Mouse (Mus musculus) monocyte, adult 5-6 weeks (primary cell): ENCODE measurements around the gene Triobp. TPM values are rescaled to one million over a fixed set of nuclear protein-coding genes. Genes with fewer than 3 reads are reported as not detected.
"Not testable (repeated sequence)": the region's sequence is repeated elsewhere in the genome, so short reads cannot be mapped to it uniquely, and the experiment has no call there.

Experiments used
- ATAC-seq: fragments of 153-309, 156-312 bp; replicated peaks from 2 replicates; pipeline ENCODE4 v1.8.0; 2017; ENCODE audit warnings: mild to moderate bottlenecking; ENCODE audit not compliant: low TSS enrichment, insufficient number of reproducible peaks, severe bottlenecking, poor library complexity, low FRiP score
- total RNA-seq: library from RNA; stranded (forward); fragments of 200-1000, 200-491, 200-594 nt; gene quantifications from 3 replicates; pipeline ENCODE4 v1.2.3, GENCODE M21; 2017

Triobp gene
- total RNA-seq, 1 experiment from 2014 or later: 21.8 TPM

DNA sequence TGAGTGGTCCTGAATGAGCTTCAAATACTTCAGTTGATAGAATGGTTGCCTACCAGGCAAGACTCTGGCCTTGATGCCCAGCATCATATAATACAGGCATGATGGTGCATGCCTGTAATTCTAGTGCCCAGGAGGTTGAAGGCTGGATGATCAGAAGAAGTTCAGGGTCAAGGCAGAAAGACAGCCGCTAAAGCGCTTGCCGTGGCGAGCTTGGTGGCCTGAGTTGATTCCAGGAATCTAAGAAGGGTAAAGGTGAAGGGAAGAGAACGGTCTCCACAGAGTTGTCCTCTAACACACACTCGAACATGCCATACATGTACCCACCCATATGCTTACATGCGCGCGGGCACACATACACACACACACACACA, 42.6 kb downstream of the Triobp start:
- no peak for ATAC-seq

DNA sequence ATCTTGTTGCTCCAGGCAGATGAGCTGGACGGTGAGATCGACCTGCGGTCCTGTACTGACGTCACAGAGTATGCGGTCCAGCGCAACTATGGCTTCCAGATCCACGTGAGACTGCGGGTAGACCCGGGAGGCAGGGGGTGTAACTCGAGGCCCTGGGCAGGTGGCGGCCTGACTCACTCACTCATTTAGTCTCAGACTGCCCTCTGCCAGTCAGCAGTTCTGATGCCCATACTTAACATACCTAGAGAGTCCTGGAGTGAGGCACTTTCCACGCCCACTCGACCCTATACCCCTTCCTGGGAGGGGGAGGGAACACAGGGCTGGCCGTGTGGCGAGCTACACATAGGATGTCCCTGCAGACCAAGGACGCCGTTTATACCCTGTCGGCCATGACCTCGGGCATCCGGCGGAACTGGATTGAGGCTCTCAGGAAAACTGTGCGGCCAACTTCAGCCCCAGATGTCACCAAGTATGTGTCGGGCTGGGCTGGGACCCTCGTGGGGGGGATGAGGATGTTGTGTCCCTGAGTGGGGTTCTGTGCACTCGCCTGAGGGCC, 43.5 kb downstream of the Triobp start:
- no peak for ATAC-seq

DNA sequence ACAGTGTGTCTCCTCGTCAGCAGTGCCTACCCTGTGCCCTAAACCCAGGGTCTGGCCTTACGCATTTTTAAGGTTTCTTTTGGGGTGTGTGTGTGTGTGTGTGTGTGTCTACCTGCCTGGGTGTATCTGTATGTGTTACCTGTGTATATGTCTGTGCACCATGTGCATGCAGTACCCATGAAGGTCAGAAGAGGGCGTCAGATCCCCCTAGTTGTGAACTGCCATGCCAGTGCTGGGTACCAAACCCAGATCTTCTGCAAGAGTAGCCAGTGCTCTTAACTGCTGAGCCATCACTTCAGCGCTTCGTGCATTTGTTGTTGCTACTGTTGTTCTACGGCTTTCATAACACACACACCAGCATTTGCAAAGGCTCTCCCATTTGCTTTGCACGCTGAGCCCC, 44.7 kb downstream of the Triobp start:
- ATAC-seq: no peak

DNA sequence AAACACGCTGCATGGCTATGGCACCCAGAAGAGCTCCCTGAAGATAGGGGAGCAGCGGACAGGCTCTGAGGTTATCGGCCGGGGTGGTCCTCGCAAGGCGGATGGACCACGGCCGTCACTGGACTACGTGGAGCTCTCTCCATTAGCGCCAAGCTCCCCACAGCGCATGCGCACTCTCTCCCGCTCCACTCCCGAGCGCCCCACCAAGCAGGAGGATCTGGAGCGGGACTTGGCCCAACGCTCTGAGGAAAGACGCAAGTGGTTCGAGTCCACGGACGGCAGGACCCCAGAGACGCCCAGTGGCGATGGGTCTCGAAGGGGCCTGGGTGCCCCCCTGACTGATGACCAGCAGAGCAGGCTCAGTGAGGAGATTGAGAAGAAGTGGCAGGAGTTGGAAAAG, 45.4 kb downstream of the Triobp start:
- ATAC-seq: no peak

DNA sequence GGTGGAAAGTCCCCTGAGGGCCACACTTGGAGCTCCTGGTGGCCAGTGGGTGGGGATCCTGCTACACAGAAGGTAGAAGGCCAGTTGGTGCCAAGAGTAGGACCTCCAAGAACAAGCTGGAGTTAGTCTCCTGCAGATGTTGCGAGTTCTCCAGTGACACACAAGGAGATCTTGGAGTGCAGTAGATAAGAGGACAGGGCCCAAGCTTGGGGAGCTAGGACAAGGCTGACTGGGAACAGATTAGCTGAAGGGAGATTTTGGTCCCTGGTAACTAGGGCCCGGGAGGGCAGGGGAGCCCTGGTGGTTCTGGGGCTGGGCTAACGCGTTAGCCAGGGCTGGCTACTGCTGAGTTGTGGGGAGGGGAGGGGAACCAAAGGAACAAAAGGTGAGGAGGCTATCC, 48.4 kb downstream of the Triobp start:
- ATAC-seq: no peak

DNA sequence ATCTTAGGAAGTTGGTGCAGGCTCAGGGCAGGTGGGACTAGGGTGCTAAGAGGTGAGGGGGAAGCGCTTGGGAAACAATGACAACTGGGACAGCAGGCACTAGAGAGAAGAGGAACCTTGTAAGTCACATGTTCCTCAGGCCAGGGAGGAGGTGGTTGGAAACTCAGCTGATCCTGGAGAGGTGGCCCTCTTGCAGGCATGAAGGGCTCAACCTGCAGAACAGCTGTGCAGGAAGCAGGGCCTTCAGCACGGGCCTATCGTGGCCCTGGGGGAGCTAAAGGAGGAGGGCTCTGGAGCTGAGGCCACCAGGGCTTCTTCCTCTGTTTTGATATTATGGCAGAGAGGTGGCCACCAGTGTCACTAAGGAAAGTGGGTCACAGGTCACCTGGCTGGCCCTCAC, 49.1 kb downstream of the Triobp start:
- ATAC-seq: no peak

DNA sequence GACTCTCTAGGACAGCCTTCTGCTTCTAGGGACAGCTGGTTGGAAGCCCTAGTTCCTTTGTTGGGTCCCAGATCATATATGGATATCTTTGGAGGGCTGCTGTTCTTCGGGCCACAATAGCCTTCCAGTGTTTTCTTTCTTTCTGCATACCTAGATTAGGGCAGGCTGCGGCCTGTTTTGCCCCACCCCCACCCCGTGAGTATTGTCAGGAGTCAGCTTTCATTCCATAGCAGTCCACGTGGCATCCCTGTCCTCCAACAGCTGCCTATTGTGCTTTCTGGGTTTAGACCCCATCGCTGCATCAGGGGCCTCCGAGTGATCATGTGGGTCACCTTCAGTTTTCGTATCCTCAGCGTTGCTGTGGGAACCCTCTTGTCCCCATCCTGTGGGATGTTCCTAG, 50.8 kb downstream of the Triobp start:
- no peak for ATAC-seq

DNA sequence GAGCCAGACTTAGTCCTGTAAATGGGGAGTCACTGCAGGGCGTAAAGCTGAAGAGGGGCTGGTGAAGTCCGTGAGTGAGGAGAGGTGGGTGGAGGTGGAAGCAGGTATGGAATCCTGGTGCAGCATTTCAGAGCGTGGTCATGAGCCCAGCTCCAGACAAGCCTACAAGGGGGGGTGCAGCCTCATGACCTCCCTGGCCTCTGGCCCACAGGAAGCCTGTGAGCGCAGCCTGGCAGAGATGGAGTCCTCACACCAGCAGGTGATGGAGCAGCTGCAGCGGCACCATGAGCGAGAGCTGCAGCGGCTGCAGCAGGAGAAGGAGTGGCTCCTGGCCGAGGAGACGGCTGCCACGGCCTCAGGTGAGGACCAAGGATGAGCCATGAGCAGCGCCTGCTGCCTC, 52.1 kb downstream of the Triobp start:
- no peak for ATAC-seq

DNA sequence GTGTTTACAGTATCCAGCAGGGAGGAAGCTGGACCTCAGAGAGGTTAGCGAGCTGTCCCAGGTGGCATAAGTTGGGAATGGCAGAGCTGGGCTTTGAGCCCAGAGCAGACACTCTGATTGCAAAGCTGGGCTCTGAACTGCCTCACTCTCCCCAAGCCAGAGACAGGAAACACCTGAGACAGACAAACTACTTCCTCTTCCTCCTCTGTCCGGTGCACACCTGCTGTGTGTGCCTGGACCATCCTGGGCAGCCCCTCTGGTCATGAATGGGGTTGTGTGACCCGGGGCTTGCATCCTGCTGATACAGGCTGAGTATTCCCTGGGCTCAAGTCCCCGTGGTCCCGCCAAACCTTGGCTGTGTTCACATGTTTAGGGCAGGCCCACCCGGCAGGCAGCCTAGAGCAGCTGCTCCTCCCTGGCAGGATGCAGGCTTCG, 52.9 kb downstream of the Triobp start:
- ATAC-seq: no peak

DNA sequence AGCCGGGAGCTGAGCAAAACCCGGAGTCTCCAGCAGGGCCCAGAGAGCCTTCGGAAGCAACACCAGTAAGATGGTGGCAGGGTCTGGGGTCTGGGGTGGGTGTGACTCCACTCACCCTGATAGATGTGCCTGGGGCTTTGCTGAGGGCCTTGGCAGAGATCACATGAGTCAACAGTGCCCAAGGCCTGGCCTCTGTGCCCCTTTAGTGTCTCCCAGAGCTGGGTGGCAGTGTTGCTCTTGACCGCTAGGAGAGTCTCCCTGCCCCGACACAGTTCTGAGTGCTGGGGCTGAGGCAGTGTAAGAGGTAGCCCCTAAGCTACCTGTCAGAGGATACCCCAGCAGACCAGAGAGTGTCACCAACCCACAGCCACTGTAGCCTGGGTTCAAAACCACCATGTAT, 54.0 kb downstream of the Triobp start:
- no peak for ATAC-seq

DNA sequence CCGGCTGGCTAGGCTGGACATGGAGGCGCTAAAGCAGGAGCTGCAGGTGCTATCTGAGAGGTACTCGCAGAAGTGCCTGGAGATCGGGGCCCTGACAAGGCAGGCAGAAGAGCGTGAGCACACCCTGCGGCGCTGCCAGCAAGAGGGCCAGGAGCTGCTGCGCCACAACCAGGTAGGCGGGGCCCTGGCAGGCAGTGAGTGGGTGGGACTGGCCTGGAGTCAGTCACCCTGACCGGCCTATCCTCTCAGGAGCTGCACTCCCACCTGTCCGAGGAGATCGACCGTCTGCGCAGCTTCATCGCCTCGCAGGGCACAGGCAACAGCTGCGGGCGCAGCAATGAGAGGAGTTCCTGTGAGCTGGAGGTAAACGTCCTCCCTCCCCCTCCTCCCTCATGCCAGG, 54.5 kb downstream of the Triobp start:
- no peak for ATAC-seq

DNA sequence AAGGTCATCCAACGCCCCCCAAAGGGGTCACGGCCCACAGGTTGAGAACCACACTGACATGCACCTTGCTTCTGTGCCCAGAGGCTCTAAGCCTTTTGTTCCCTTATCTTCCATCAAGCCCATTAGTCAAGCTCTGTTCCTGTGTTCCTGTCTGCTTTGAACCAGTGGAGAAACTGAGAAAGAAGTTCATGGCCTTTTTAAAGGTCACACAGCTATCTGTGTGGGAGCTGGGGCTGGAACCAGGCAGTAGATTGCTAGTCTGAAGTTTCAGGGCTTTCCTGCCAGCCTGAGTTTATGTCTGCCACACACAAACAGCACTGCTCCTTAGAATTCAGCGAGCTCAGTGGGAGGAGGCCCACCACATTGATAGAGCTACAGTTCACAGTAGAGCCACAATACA, 55.6 kb downstream of the Triobp start:
- ATAC-seq: no peak

DNA sequence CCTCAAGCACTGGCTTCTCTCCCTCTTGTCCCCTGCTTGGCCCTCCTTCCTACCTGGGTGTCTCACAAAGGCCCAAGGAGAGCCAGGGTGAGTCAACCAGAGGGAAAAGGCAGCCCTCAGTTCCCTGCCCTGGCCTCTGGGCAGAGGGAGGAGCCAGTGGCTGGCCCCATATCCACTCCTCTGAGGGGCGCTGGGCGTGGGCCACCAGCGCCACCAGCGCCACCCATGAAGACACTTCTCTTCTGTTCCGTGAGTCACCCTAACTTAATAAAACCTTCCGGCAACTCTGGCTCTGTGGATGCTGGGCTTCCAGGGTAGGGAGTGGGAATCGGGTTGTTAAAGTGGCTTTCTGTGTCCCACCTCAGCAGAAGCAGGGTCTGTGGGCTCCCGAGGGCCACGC, 58.1 kb downstream of the Triobp start:
- ATAC-seq: no peak

DNA sequence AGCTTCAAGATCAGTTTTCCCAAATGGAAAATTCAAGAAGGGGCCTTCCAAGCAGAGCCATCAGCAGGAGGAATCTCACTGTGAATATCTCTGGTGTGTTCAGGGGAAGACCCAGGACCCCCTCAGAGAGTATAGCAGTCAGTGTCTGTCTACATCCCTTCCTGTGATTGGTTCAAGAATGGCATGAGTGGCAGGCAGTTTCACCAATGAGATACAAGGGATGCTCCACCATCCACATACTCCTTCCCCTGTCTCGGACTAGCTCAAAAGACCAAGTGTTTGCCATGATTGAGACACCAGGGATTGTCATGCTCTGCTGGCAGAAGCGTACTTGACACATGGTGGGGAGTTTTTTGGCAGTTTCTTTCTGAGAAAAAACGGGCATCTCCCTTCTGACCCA, 59.1 kb downstream of the Triobp start:
- ATAC-seq: no peak

DNA sequence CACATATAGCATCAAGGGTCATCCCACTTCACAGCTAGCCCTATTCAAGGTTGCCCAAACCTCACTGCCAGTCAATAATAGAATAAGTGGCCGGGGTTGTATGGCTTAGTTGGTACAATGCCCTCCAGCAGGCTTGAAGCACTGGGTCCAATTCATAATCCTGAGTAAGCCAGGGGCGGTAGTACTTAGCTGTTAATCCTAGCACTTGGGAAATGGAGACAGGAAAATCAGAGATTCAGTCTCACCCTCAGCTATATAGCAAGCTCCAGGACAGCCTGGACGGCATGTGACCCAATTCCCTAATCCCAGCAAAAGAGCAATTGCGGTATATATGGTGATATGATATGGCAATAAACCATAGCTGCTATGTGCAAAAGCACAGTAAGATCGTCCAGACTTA, 59.5 kb downstream of the Triobp start:
- ATAC-seq: no peak

DNA sequence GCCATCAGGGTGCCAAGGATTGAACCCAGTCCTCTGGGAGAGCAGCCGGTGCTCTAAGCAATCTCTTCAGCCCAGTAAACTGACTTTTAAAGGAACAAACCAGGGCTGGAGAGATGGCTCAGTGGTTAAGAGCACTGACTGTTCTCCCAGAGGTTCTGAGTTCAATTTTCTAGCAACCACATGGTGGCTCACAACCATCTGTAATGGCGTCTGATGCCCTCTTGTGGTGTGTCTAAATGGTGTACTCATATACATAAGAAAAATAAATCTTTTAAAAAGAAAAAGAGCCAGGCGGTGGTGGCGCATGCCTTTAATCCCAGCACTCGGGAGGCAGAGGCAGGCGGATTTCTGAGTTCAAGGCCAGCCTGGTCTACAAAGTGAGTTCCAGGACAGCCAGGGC, 60.3 kb downstream of the Triobp start:
- ATAC-seq: not testable (repeated sequence)

DNA sequence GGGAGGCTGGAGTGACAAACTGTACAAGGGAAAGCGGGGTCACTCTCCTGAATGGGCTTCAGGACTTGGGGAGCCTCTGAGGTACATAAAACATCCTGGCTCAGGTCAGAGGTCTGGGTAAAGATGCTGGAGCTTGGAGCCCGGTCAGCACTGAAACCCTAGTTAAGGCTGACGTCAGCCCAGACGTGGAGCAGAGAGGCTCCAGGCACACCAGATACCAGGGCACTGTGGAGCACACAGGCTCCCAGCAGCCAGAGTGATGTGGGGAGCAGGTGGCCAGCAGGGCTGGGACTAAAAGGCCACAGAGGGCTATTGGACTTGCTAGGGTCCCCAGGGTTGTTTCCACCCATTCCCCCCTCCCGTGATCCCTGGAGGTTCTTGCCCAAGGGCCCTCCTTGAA, 62.2 kb downstream of the Triobp start:
- no peak for ATAC-seq

DNA sequence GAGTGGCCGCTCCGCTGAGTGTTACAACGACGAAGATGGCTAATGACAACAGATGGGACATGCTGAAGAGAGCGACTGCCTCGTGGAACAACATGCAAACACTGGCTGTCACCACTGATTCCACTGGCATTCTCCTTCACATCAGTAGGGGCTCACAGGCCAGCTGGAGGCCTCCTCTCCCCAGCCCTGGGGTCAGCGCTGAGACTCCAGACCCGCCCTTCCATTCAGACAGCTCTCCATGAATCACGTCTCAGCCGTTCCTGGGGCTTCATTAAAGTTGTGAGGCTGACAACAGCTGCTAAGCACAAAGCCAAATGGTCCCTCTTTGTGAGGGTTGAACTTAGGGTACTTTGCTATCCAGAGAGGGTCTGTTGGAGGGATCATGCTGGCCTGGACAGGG, 64.0 kb downstream of the Triobp start:
- ATAC-seq: no peak

DNA sequence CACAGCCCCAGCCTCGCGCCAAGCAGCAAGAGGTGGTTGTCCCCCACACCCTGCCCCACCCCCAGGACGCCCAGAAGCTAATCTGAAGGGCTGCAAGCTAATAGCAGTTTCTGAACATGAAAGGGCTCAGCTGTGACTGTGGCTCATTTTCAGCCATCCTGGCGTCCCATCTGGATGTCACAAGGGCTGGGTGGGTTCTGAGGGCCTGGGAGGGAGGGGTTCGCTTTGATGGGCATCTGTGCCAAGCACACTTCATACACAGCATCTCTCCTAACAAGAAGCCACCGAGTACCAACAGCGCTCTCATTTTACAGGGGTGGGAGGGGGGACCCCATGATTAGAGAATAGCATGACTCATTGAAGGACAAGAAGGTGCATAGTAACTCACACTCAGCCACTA, 65.9 kb downstream of the Triobp start:
- ATAC-seq: no peak

DNA sequence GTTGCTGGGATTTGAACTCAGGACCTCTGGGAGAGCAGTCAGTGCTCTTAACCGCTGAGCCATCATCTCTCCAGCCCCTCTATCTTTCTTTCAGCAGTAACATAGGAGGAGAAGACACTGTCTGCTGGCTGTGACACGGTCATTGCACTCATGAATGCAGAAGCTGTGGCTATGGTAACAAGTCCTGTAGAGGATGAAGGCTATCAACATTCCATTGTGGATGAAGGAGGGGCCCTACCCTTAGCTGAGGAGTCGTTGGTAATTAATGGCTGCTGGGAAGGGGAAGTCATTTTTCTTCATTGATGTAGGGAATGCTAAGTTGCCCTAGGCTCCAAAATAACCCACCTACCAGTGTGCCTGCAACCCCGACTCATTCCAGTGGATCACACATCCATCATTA, 70.7 kb downstream of the Triobp start:
- ATAC-seq: no peak

DNA sequence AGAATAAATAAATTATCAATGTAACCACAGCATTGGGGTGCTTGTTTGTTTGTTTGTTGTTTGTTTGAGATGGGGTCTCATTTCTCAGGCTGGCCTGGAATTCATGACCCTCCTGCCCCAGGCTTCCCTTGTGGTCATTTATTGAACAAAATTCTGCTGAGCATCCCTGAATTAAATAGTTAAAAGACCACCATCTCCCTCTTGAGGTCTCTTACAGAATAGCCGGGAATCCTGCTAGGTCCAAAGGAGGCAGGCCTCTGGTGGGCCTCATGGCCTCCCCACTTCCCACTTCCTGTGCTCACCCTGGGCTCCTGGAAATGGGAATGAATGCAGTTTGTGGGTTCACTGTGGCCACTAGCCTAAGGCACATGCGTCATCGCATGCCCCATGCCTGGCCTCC, 71.4 kb downstream of the Triobp start:
- no peak for ATAC-seq
